Mouse (Mus musculus): Measurements from ENCODE around the gene Dus1l. TPM values are rescaled to one million over a fixed set of nuclear protein-coding genes. Genes with fewer than 3 reads are reported as not detected.
"Not testable (repeated sequence)": the region's sequence is repeated elsewhere in the genome, so short reads cannot be mapped to it uniquely, and the experiment has no call there.

The Dus1l gene
- polyA plus RNA-seq, 1 experiment from 2014 or later, result 48.6 TPM

DNA sequence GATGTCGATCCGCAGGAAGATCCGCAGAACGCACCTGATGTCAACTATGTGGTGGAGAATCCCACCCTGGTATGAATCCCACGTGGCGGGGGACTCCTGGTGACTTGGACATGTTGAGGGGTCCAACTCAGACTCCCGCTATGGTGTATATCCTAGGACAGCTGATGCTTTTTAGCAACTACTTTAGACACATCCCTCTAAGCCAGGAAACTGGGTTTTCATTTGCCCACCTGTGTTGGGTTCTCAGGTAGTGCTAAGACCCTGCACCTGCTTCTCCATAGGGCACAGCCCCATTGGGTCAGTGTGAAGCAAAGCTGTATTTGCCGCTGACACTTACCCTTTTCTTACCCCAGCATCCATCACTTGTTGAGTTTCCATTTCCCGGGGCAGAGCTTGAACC lies 11.1 kb downstream of the Dus1l start:
- Histone ChIP-seq H3K4me1 (replicated peaks) (peaks cover 31% of the 10 kb centered on the region), H3K9me3 (no peaks in the 10 kb centered on the region), H3K9ac (peak overlapping the region; percentile 99), H3K4me3 (peak overlapping the region; percentile 98), H3K36me3 (peaks cover 41% of the 10 kb centered on the region), H3K4me2 (peak overlapping the region; percentile 87), H3K27me3 (no peaks in the 10 kb centered on the region), H3K27ac (replicated peaks) (no peak overlapping the region)
- 36% methylated on average over 9 of the region's 9 CpGs for WGBS
- no peak for ATAC-seq (ENCODE audit: low FRiP score, low read depth)

DNA sequence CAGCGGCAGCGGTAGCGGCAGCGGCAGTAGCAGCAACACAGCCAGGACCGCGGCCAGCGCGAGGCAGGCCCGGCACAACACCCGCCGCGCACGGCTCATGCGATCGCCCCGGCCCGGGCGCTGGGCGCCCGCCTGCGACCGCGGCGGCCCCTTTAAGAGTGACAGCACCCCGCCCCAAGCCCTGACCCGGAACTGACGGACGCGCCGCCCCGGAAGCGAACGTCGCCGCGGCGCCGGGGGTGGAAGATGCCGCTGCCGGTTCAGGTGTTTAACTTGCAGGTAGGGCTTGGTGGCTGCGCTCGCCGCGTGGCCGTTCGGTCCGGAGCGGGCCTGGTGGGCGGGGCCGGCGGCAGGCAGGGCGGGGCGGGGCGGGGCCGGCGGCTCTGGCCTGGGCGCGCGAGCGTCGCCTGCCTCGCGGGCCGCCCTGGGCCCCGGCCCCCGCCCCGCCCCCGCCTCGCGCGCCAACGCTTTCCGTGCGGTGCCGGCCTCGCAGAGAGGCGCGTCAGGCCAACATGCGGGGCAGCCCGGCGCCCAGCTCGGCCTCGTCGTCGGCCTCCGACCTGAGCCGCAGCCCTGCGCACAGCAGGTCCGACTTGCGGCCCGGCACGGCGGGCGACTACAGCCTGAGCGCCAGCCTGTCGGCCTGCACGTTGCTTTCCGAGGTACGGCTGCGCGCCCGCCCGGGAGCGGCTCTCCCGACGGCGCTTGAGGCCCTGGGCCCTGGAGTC lies 12.0 kb downstream of the Dus1l start, which contains the start of the genes Rfng and Gps1:
Gene Rfng, minus strand, starts transcription at position 144 of the 728 bp plus-strand sequence.
Gene Gps1, plus strand, starts transcription at position 209 of the 728 bp plus-strand sequence.
- Histone ChIP-seq H3K4me2 (peak within 1 kb of the TSS; percentile 87), H3K9me3 (no peaks in the 10 kb centered on the region), H3K36me3 (peaks cover 39% of the 10 kb centered on the region), H3K4me1 (replicated peaks) (peaks cover 31% of the 10 kb centered on the region), H3K27ac (replicated peaks) (peak within 1 kb of the TSS; percentile 89), H3K27me3 (no peaks in the 10 kb centered on the region), H3K4me3 (peak within 1 kb of the TSS; percentile 98), H3K9ac (peak within 1 kb of the TSS; percentile 99)
- 0% methylated on average over 103 of the region's 107 CpGs for WGBS
- peak; percentile 88 for ATAC-seq (ENCODE audit: low FRiP score, low read depth)

DNA sequence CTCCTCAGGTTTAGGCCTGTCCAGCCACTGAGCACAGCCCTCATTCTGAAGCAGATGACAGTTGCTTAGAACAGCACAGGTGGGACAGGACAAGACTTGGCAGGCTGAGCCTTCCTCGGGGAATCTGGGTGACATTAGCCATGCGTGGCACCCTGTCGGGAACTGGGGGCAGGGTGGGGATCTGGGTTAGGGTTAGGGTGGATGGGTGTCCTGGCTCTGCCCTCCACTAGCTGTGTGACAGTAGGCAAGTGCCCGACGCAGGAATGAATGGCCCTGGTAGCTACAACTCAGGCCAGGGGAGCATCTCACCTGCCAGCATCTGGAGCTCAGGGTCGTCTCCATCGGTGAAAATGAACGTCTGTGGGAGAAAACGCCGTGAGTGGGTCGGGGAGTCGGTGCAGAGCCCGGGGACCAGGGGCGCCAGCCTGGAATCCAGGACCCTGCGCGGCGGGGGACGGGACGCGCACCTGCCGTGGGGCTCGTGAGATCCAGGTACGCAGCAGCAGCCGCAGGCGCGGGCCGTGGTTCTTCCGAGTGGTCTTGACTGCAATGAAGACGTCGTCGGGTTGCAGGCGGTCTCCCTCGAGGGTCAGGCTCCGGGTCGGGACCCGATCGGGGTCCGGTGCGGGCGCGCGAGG lies 12.7 kb downstream of the Dus1l start:
- Histone ChIP-seq H3K4me2 (peak overlapping the region; percentile 87), H3K4me3 (peak overlapping the region; percentile 98), H3K27me3 (no peaks in the 10 kb centered on the region), H3K4me1 (replicated peaks) (peaks cover 31% of the 10 kb centered on the region), H3K9ac (peak overlapping the region; percentile 99), H3K36me3 (peaks cover 36% of the 10 kb centered on the region), H3K9me3 (no peaks in the 10 kb centered on the region), H3K27ac (replicated peaks) (peak overlapping the region; percentile 89)
- WGBS, result 2% methylated on average over 28 of the region's 42 CpGs
- peak; percentile 13; the same call in 1 of the 2 replicates for ATAC-seq (ENCODE audit: low FRiP score, low read depth)

DNA sequence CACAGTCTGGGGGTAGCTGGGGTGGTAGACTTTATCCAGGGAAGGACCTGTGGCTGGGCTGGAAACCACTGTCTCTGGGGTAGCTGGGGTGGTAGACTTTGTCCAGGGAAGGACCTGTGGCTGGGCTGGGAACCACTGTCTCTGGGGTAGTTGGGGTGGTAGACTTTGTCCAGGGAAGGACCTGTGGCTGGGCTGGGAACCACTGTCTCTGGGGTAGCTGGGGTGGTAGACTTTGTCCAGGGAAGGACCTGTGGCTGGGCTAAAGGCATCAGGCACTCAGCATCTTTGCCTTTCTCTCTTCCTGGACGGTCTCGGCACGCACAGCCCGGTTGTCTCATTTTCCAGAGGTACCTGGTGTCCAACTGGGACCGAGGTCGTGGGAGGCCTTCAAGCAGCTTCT lies 14.8 kb downstream of the Dus1l start:
- WGBS, result 98% methylated on average over 6 of the region's 6 CpGs

DNA sequence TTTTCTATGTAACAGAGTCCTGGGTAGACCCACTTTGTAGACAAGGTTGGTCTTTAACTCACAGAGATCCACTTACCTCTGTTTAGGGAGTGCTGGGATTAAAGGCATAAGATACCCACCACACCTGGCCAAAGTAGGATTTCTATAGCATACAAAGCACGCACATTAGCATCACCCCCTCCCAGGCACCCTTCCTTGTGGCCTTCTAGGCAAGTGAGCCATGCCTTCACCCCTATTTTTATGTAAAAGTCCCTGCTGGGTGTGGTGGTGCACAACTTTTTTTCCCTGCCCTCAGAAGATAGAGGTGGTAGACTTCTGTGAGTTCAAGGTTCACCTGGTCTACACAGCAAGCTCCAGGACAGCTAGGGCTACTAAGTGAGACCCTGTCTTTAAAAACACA lies 16.3 kb downstream of the Dus1l start:
- Histone ChIP-seq H3K36me3 (peaks cover 13% of the 10 kb centered on the region; the same call in 1 of the 2 replicates), H3K4me3 (no peak overlapping the region), H3K4me2 (no peak overlapping the region), H3K9me3 (no peaks in the 10 kb centered on the region), H3K27ac (replicated peaks) (no peak overlapping the region), H3K4me1 (replicated peaks) (peaks cover 29% of the 10 kb centered on the region), H3K9ac (no peak overlapping the region), H3K27me3 (no peaks in the 10 kb centered on the region)
- WGBS, result 81% methylated on average over 1 of the region's 1 CpGs
- ATAC-seq (ENCODE audit: low FRiP score, low read depth), result no peak

More for the DNA sequence above, 14.8 kb downstream of the Dus1l start:
- Histone ChIP-seq H3K4me1 (replicated peaks) (peaks cover 37% of the 10 kb centered on the region), H3K36me3 (peaks cover 17% of the 10 kb centered on the region)
- H3K9me3 ChIP-seq; H3K27me3 ChIP-seq; H3K4me2 ChIP-seq; ATAC-seq (ENCODE audit: low FRiP score, low read depth); H3K27ac ChIP-seq (replicated peaks); H3K9ac ChIP-seq; H3K4me3 ChIP-seq: not testable (repeated sequence)

DNA sequence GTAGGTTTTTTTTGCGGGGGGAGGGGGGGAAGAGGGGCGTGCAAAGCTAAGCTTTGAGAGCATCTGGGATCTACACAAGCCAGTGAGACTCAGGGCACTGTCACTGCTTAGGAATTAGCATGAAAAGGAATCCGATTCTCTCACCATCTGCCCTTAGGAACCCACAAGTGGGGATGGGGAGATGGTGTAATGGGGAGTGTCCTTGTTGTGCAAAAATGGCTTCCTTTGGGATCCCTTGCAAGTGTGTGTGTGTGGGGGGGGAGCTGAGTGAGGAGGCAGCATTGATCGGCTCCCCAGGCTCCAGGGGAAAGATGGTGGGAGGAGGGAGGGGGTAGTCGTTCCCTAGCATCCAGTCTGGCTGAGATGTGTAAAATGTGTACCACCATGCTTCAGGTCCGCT lies 19.1 kb downstream of the Dus1l start:
- 30% methylated on average over 6 of the region's 6 CpGs for WGBS
- peaks cover 12% of the 10 kb centered on the region for H3K4me1 ChIP-seq (replicated peaks)
- peaks cover 13% of the 10 kb centered on the region; the same call in 1 of the 2 replicates for H3K36me3 ChIP-seq
- no peak for ATAC-seq (ENCODE audit: low FRiP score, low read depth)
- no peak overlapping the region for H3K4me2 ChIP-seq
- no peaks in the 10 kb centered on the region for H3K27me3 ChIP-seq
- no peaks in the 10 kb centered on the region for H3K9me3 ChIP-seq
- H3K4me3 ChIP-seq, result no peak overlapping the region
- H3K27ac ChIP-seq (replicated peaks), result no peak overlapping the region
- H3K9ac ChIP-seq, result no peak overlapping the region

DNA sequence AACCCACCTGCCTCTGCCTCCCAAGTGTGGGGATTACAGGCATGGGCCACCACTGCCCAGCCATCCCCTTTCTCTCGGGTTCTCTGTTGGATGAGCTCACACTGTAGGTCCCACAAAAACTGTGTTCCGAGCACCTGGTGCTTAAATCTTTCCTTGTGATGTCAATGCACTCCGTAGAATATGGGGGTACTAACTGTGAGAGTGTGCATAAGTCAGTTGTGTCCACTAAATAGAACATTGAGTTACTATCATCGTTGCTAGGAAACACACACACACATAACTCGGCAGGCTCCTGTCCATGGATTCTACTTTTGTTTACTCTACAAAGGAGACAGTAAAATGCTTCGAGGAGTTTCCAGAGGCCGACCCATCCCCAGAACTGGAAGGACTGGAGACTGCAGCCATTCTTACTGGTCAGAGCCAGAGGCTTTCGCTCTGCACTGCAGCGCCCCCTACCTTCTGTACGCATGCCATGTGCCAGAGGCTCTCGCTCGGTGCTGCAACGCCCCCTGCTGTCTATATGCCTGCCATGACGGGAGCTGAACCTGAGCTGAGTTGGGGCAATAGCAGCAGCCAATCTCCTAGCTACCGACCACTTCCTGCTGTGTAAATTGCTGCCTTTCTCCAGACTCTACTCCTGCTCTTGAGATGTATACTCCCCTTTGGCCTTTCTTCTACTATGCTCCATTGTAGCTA lies 20.3 kb downstream of the Dus1l start:
- H3K4me1 ChIP-seq (replicated peaks), result peaks cover 11% of the 10 kb centered on the region; the same call in 1 of the 2 replicates
- H3K4me3 ChIP-seq, result no peak overlapping the region
- H3K27ac ChIP-seq (replicated peaks), result no peak overlapping the region
- H3K9me3 ChIP-seq, result no peaks in the 10 kb centered on the region
- no peak overlapping the region for H3K4me2 ChIP-seq
- peak; percentile 89 for ATAC-seq (ENCODE audit: low FRiP score, low read depth)
- no peak overlapping the region for H3K9ac ChIP-seq
- H3K27me3 ChIP-seq, result no peaks in the 10 kb centered on the region
- H3K36me3 ChIP-seq, result peaks cover 10% of the 10 kb centered on the region; the same call in 1 of the 2 replicates
- 24% methylated on average over 15 of the region's 15 CpGs for WGBS

DNA sequence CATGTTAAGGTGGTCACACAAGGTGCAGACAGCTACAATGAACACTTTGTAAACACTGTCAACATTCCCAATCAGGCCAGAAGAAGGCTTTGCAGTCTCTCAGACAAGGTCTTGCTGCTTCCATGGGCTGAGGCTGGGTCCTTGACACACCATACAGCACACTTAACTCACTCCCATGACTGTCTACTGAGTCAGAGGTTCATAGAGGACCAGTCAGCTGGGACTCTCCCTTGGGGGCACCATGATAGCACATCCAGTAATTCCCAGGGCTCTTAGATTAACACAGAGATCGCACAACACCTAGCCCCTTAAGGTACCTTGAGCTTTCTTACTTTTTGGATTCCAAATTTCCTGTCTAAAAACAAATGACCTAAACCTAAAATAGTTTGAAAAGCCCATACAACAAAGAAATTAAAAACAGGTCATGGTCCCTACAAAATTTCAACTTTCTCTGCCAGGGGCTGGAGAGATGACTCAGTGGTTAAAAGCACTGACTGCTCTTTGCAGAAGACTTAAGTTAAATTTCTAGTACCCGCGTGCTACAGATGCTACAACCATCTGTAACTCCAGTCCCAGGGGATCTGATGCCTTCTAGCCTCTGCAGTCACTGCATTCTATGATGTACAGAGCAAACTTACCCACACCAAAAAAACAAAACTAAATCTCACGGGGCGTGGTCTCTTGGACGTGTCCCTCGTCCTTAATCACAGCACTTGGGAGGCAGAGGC lies 22.6 kb downstream of the Dus1l start:
- Histone ChIP-seq H3K27ac (replicated peaks) (no peak overlapping the region), H3K27me3 (no peaks in the 10 kb centered on the region), H3K36me3 (no peaks in the 10 kb centered on the region), H3K4me1 (replicated peaks) (peaks cover 11% of the 10 kb centered on the region; the same call in 1 of the 2 replicates), H3K9ac (no peak overlapping the region), H3K9me3 (no peaks in the 10 kb centered on the region), H3K4me3 (no peak overlapping the region), H3K4me2 (no peak overlapping the region)
- ATAC-seq (ENCODE audit: low FRiP score, low read depth), result no peak
- 85% methylated on average over 7 of the region's 7 CpGs for WGBS

DNA sequence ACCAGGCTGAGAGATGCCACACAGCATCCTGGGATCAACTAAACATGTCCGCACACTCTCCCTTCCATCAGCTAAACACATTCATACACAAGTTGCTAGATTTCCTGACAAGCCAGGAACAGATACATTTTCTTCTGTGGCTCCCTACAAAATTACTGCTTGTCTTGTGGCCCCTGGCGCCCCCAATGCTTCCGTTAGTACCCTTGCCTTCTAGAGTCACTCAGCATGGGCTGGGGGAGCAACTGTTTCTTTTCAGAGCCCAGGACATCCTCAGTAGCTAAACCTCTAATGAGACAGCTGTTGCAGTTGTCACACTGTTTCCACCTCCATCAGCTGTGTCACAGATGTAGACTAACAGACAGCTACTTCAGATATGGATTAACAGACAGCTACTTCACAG lies 23.5 kb downstream of the Dus1l start:
- Histone ChIP-seq H3K9me3 (no peaks in the 10 kb centered on the region), H3K27me3 (no peaks in the 10 kb centered on the region), H3K4me1 (replicated peaks) (peaks cover 11% of the 10 kb centered on the region; the same call in 1 of the 2 replicates), H3K9ac (no peak overlapping the region), H3K27ac (replicated peaks) (no peak overlapping the region), H3K4me2 (no peak overlapping the region), H3K36me3 (no peaks in the 10 kb centered on the region), H3K4me3 (no peak overlapping the region)
- ATAC-seq (ENCODE audit: low FRiP score, low read depth), result no peak
- WGBS, result 83% methylated on average over 3 of the region's 3 CpGs

DNA sequence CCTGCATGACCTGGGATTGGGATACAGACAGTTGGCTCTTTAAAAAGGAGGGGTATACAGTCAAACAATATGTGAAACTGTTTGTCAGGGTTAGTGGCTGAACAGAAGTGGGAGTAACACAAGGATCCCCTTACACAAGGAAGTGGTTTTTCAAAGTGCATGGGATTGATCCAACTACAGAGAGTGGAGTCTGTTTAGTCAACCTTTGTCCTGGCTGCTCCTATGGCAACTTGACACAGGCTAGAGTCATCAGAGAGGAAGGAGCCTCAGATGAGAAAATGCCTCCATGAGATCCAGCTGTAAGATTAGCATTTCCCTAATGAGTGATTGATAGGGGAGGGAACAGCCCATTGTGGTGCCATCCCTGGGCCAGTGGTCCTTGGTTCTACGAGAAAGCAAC lies 28.0 kb downstream of the Dus1l start:
- ATAC-seq (ENCODE audit: low FRiP score, low read depth), result no peak
- Histone ChIP-seq H3K4me1 (replicated peaks) (no peaks in the 10 kb centered on the region), H3K9ac (no peak overlapping the region), H3K27ac (replicated peaks) (no peak overlapping the region), H3K27me3 (no peaks in the 10 kb centered on the region), H3K36me3 (no peaks in the 10 kb centered on the region), H3K4me3 (no peak overlapping the region), H3K4me2 (no peak overlapping the region), H3K9me3 (no peaks in the 10 kb centered on the region)
- 46% methylated on average over 1 of the region's 1 CpGs for WGBS

DNA sequence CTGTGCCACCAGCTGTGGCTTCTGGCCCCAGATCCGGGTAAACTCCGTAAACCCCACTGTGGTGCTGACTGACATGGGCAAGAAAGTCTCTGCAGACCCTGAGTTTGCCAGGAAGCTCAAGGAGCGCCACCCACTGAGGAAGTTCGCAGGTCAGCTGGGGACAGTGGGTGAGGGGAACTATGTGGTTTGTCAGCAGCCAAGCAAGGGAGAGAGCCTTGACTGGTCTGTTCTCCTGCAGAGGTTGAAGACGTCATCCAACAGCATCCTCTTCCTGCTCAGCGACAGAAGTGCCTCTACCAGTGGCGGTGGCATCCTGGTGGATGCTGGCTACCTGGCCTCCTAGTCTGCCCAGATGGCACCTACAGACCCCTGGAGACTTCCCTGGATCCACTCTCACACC lies 29.2 kb downstream of the Dus1l start:
- not testable (repeated sequence) for H3K4me2 ChIP-seq; ATAC-seq (ENCODE audit: low FRiP score, low read depth); H3K4me1 ChIP-seq (replicated peaks); H3K27ac ChIP-seq (replicated peaks); H3K36me3 ChIP-seq; H3K9me3 ChIP-seq; H3K27me3 ChIP-seq; H3K4me3 ChIP-seq; H3K9ac ChIP-seq
- 65% methylated on average over 3 of the region's 7 CpGs for WGBS
